Mouse (Mus musculus): Measurements from ENCODE around the gene Olfr1223. TPM values are rescaled to one million over a fixed set of nuclear protein-coding genes. Genes with fewer than 3 reads are reported as not detected.

Gene Olfr1223
- polyA plus RNA-seq, 1 experiment from 2014 or later, result not detected

- Histone ChIP-seq H3K9me3 (ENCODE audit: control insufficient read depth, low read length) (no peaks in the 10 kb centered on the region), H3K4me2 (ENCODE audit: low read length) (no peak within 1 kb of the TSS), H3K27ac (replicated peaks in 1 of 2; ENCODE audit: control insufficient read depth in 1 of 2, insufficient read depth in 1 of 2, low read depth in 2 of 2, low read length in 2 of 2) (no peak within 1 kb of the TSS), H3K4me3 (ENCODE audit: control insufficient read depth in 1 of 2, insufficient read depth in 1 of 2, low read depth in 1 of 2, low read length in 2 of 2) (no peak within 1 kb of the TSS), H3K36me3 (ENCODE audit: control insufficient read depth, insufficient read depth, low read length) (no peaks in the 10 kb centered on the region), H3K9ac (ENCODE audit: low read length) (no peak within 1 kb of the TSS), H3K27me3 (ENCODE audit: control insufficient read depth, insufficient read depth, low read length) (no peaks in the 10 kb centered on the region), H3K4me1 (ENCODE audit: control insufficient read depth in 2 of 2, insufficient read depth in 2 of 2, low read length in 2 of 2) (no peaks in the 10 kb centered on the region)
- no peak for ATAC-seq (ENCODE audit: insufficient number of reproducible peaks, insufficient read depth, low FRiP score, low read depth)
- WGBS, result 63% methylated on average over 3 of the region's 3 CpGs
Measured at GRCm38 (mm10) chr2:89106735-89107134, 44.6 kb downstream of the Olfr1223 start, which contains the start of gene Olfr1220. Gene Olfr1220, minus strand, starts transcription at chr2:89106835.

- Histone ChIP-seq H3K36me3 (ENCODE audit: control insufficient read depth, insufficient read depth, low read length) (no peaks in the 10 kb centered on the region), H3K27ac (replicated peaks in 1 of 2; ENCODE audit: control insufficient read depth in 1 of 2, insufficient read depth in 1 of 2, low read depth in 2 of 2, low read length in 2 of 2) (no peak overlapping the region), H3K27me3 (ENCODE audit: control insufficient read depth, insufficient read depth, low read length) (no peaks in the 10 kb centered on the region), H3K9ac (ENCODE audit: low read length) (no peak overlapping the region), H3K9me3 (ENCODE audit: control insufficient read depth, low read length) (no peaks in the 10 kb centered on the region), H3K4me3 (ENCODE audit: control insufficient read depth in 1 of 2, insufficient read depth in 1 of 2, low read depth in 1 of 2, low read length in 2 of 2) (no peak overlapping the region), H3K4me1 (ENCODE audit: control insufficient read depth in 2 of 2, insufficient read depth in 2 of 2, low read length in 2 of 2) (no peaks in the 10 kb centered on the region), H3K4me2 (ENCODE audit: low read length) (no peak overlapping the region)
- no peak for ATAC-seq (ENCODE audit: insufficient number of reproducible peaks, insufficient read depth, low FRiP score, low read depth)
Measured at GRCm38 (mm10) chr2:89105651-89106050, 45.7 kb downstream of the Olfr1223 start.

- Histone ChIP-seq H3K27ac (replicated peaks in 1 of 2; ENCODE audit: control insufficient read depth in 1 of 2, insufficient read depth in 1 of 2, low read depth in 2 of 2, low read length in 2 of 2) (no peak overlapping the region), H3K27me3 (ENCODE audit: control insufficient read depth, insufficient read depth, low read length) (no peaks in the 10 kb centered on the region), H3K4me3 (ENCODE audit: control insufficient read depth in 1 of 2, insufficient read depth in 1 of 2, low read depth in 1 of 2, low read length in 2 of 2) (no peak overlapping the region), H3K9ac (ENCODE audit: low read length) (no peak overlapping the region), H3K4me1 (ENCODE audit: control insufficient read depth in 2 of 2, insufficient read depth in 2 of 2, low read length in 2 of 2) (no peaks in the 10 kb centered on the region), H3K36me3 (ENCODE audit: control insufficient read depth, insufficient read depth, low read length) (no peaks in the 10 kb centered on the region), H3K4me2 (ENCODE audit: low read length) (no peak overlapping the region), H3K9me3 (ENCODE audit: control insufficient read depth, low read length) (no peaks in the 10 kb centered on the region)
- 73% methylated on average over 1 of the region's 1 CpGs for WGBS
- no peak for ATAC-seq (ENCODE audit: insufficient number of reproducible peaks, insufficient read depth, low FRiP score, low read depth)
Measured at GRCm38 (mm10) chr2:89093848-89094247, 57.5 kb downstream of the Olfr1223 start.

Other genes with a start within 250 kb of the Olfr1223 start
- gene Olfr1208, start 249.2 kb downstream of the Olfr1223 start, polyA plus RNA-seq (2014; fragmentation: Nextera tagmentation; extraction: Ambion mirVana), result not detected in 2 replicates
- gene Olfr1209, start 236.4 kb downstream of the Olfr1223 start, polyA plus RNA-seq (2014; fragmentation: Nextera tagmentation; extraction: Ambion mirVana), result not detected in 2 replicates
- not detected in 2 replicates for gene Olfr1211, start 213.4 kb downstream of the Olfr1223 start, polyA plus RNA-seq (2014; fragmentation: Nextera tagmentation; extraction: Ambion mirVana)
- gene Olfr1212, start 197.6 kb downstream of the Olfr1223 start, polyA plus RNA-seq (2014; fragmentation: Nextera tagmentation; extraction: Ambion mirVana), result not detected in 2 replicates
- not detected in 2 replicates for gene Gm13762, start 171.3 kb downstream of the Olfr1223 start, polyA plus RNA-seq (2014; fragmentation: Nextera tagmentation; extraction: Ambion mirVana)
- not detected in 2 replicates for gene Olfr1214, start 158.9 kb downstream of the Olfr1223 start, polyA plus RNA-seq (2014; fragmentation: Nextera tagmentation; extraction: Ambion mirVana)
- gene Olfr1215, start 144.6 kb downstream of the Olfr1223 start, polyA plus RNA-seq (2014; fragmentation: Nextera tagmentation; extraction: Ambion mirVana), result not detected in 2 replicates
- not detected in 2 replicates for gene Olfr1216, start 133.2 kb downstream of the Olfr1223 start, polyA plus RNA-seq (2014; fragmentation: Nextera tagmentation; extraction: Ambion mirVana)
- gene Olfr1217, start 119.5 kb downstream of the Olfr1223 start, polyA plus RNA-seq (2014; fragmentation: Nextera tagmentation; extraction: Ambion mirVana), result not detected in 2 replicates
- gene Olfr1218, start 90.4 kb downstream of the Olfr1223 start, polyA plus RNA-seq (2014; fragmentation: Nextera tagmentation; extraction: Ambion mirVana), result not detected in 2 replicates
- gene Olfr1219, start 68.0 kb downstream of the Olfr1223 start, polyA plus RNA-seq (2014; fragmentation: Nextera tagmentation; extraction: Ambion mirVana), result not detected in 2 replicates
- gene Olfr1220, start 44.7 kb downstream of the Olfr1223 start, polyA plus RNA-seq (2014; fragmentation: Nextera tagmentation; extraction: Ambion mirVana), result not detected in 2 replicates
- not detected in 2 replicates for gene Olfr1221, start 34.3 kb downstream of the Olfr1223 start, polyA plus RNA-seq (2014; fragmentation: Nextera tagmentation; extraction: Ambion mirVana)
- gene Olfr1222, start 18.5 kb downstream of the Olfr1223 start, polyA plus RNA-seq (2014; fragmentation: Nextera tagmentation; extraction: Ambion mirVana), result not detected in 2 replicates
- gene Olfr1224-ps1, start 12.5 kb upstream of the Olfr1223 start, polyA plus RNA-seq (2014; fragmentation: Nextera tagmentation; extraction: Ambion mirVana), result not detected in 2 replicates
- not detected in 2 replicates for gene Olfr1225, start 23.1 kb upstream of the Olfr1223 start, polyA plus RNA-seq (2014; fragmentation: Nextera tagmentation; extraction: Ambion mirVana)
- not detected in 2 replicates for gene Olfr1226, start 48.5 kb upstream of the Olfr1223 start, polyA plus RNA-seq (2014; fragmentation: Nextera tagmentation; extraction: Ambion mirVana)
- gene Olfr1228, start 102.5 kb upstream of the Olfr1223 start, polyA plus RNA-seq (2014; fragmentation: Nextera tagmentation; extraction: Ambion mirVana), result not detected in 2 replicates
- gene Olfr1229, start 136.5 kb upstream of the Olfr1223 start, polyA plus RNA-seq (2014; fragmentation: Nextera tagmentation; extraction: Ambion mirVana), result not detected in 2 replicates
- gene Olfr1230, start 145.7 kb upstream of the Olfr1223 start, polyA plus RNA-seq (2014; fragmentation: Nextera tagmentation; extraction: Ambion mirVana), result not detected in 2 replicates
- not detected in 2 replicates for gene Olfr1231, start 155.5 kb upstream of the Olfr1223 start, polyA plus RNA-seq (2014; fragmentation: Nextera tagmentation; extraction: Ambion mirVana)
- gene Olfr1232, start 178.1 kb upstream of the Olfr1223 start, polyA plus RNA-seq (2014; fragmentation: Nextera tagmentation; extraction: Ambion mirVana), result not detected in 2 replicates
- gene Olfr1233, start 190.8 kb upstream of the Olfr1223 start, polyA plus RNA-seq (2014; fragmentation: Nextera tagmentation; extraction: Ambion mirVana), result not detected in 2 replicates
- gene Olfr1234, start 213.3 kb upstream of the Olfr1223 start, polyA plus RNA-seq (2014; fragmentation: Nextera tagmentation; extraction: Ambion mirVana), result not detected in 2 replicates

Data from heart, embryonic 14.5 days (tissue).